Mouse (Mus musculus) olfactory bulb, adult 2 months (tissue): Measurements from ENCODE around the gene Mylk4. TPM values are rescaled to one million over a fixed set of nuclear protein-coding genes. Genes with fewer than 3 reads are reported as not detected.

Experiments used
- H3K27ac ChIP-seq: fragments of 200-500 bp; 2 replicates; pipeline ENCODE4 v1.5.1; 2012; ENCODE audit warnings: low read depth, low read length; ENCODE audit not compliant: insufficient read depth
- H3K4me1 ChIP-seq: fragments of 200-500 bp; 2 replicates; pipeline ENCODE4 v1.6.1; 2012; ENCODE audit warnings: low read length; ENCODE audit not compliant: control insufficient read depth, insufficient read depth
- H3K4me3 ChIP-seq: fragments of 200-500 bp; 2 replicates; pipeline ENCODE4 v1.5.1; 2012; ENCODE audit warnings: mild to moderate bottlenecking, low read depth, low read length, moderate library complexity; ENCODE audit not compliant: insufficient read depth
- CTCF ChIP-seq: fragments of 200-500 bp; IDR thresholded peaks from 2 replicates; pipeline ENCODE4 v1.5.1; 2012; ENCODE audit warnings: low read depth, mild to moderate bottlenecking, low read length, moderate library complexity; ENCODE audit not compliant: insufficient read depth
- POLR2A ChIP-seq: fragments of 200-500 bp; IDR thresholded peaks from 2 replicates; pipeline ENCODE4 v1.6.1; 2012; ENCODE audit warnings: mild to moderate bottlenecking, low read depth, low read length, moderate library complexity; ENCODE audit not compliant: insufficient read depth
- WGBS: fragments of 180-500 bp; shearing (Covaris S2); methylation state at CpG from one replicate; pipeline ENCODE4 v1.1.7; 2018; 5-methylcytosine and 5-hydroxymethylcytosine counted together
- polyA plus RNA-seq: library from polyadenylated mRNA; stranded (reverse); fragments of >200 nt; gene quantifications from 2 replicates; pipeline ENCODE4 v1.2.4, GENCODE M21; 2012; ENCODE audit warnings: low replicate concordance; ENCODE audit not compliant: missing spikeins, insufficient read depth, insufficient read length

Gene Mylk4
- polyA plus RNA-seq, 1 experiment, result not detected

GRCm38 (mm10) chr13:32775889-32776288 lies 7.9 kb downstream of the Mylk4 start:
- Histone ChIP-seq H3K4me1 (no peaks in the 10 kb centered on the region), H3K4me3 (no peak overlapping the region), H3K27ac (no peak overlapping the region)
- no peak for TF ChIP-seq CTCF
- no peak for TF ChIP-seq POLR2A
- WGBS, result 90% methylated on average over 9 of the region's 9 CpGs

- WGBS, result 24% methylated on average over 3 of the region's 3 CpGs
Measured at GRCm38 (mm10) chr13:32769960-32770359, 13.8 kb downstream of the Mylk4 start.

GRCm38 (mm10) chr13:32768104-32768503 lies 15.7 kb downstream of the Mylk4 start:
- WGBS, result 17% methylated on average over 4 of the region's 4 CpGs
- Histone ChIP-seq H3K27ac (no peak overlapping the region), H3K4me3 (no peak overlapping the region), H3K4me1 (no peaks in the 10 kb centered on the region)
- TF ChIP-seq CTCF (no peak), POLR2A (no peak)

More at GRCm38 (mm10) chr13:32769960-32770359, 13.8 kb downstream of the Mylk4 start:
- Histone ChIP-seq H3K4me1 (no peaks in the 10 kb centered on the region), H3K4me3 (no peak overlapping the region), H3K27ac (no peak overlapping the region)
- TF ChIP-seq POLR2A (no peak), CTCF (no peak)

- H3K27ac ChIP-seq, result no peak overlapping the region
- WGBS, result 56% methylated on average over 7 of the region's 7 CpGs
- TF ChIP-seq POLR2A (no peak), CTCF (no peak)
- H3K4me3 ChIP-seq, result no peak overlapping the region
- no peaks in the 10 kb centered on the region for H3K4me1 ChIP-seq
Measured at GRCm38 (mm10) chr13:32764448-32764847, 19.3 kb downstream of the Mylk4 start.

- no peak for TF ChIP-seq POLR2A
- TF ChIP-seq CTCF, result no peak
- Histone ChIP-seq H3K27ac (no peak overlapping the region), H3K4me3 (no peak overlapping the region), H3K4me1 (no peaks in the 10 kb centered on the region; the same call in 1 of the 2 replicates)
- WGBS, result 93% methylated on average over 3 of the region's 3 CpGs
Measured at GRCm38 (mm10) chr13:32763141-32763540, 20.6 kb downstream of the Mylk4 start.

GRCm38 (mm10) chr13:32760795-32761194 lies 23.0 kb downstream of the Mylk4 start:
- Histone ChIP-seq H3K27ac (no peak overlapping the region), H3K4me3 (no peak overlapping the region), H3K4me1 (no peaks in the 10 kb centered on the region; the same call in 1 of the 2 replicates)
- TF ChIP-seq CTCF, result no peak
- TF ChIP-seq POLR2A, result no peak
- WGBS, result 79% methylated on average over 2 of the region's 2 CpGs

- no peak overlapping the region for H3K27ac ChIP-seq
- no peaks in the 10 kb centered on the region; the same call in 1 of the 2 replicates for H3K4me1 ChIP-seq
- 24% methylated on average over 4 of the region's 4 CpGs for WGBS
- H3K4me3 ChIP-seq, result no peak overlapping the region
- TF ChIP-seq POLR2A, result no peak
- no peak for TF ChIP-seq CTCF
Measured at GRCm38 (mm10) chr13:32759036-32759435, 24.7 kb downstream of the Mylk4 start.

GRCm38 (mm10) chr13:32752066-32752657 lies 31.6 kb downstream of the Mylk4 start:
- Histone ChIP-seq H3K4me3 (no peak overlapping the region), H3K27ac (no peak overlapping the region), H3K4me1 (no peaks in the 10 kb centered on the region)
- 40% methylated on average over 4 of the region's 4 CpGs for WGBS
- TF ChIP-seq CTCF (no peak), POLR2A (no peak)

- TF ChIP-seq CTCF, result no peak
- no peak for TF ChIP-seq POLR2A
- no peak overlapping the region for H3K27ac ChIP-seq
- WGBS, result 100% methylated on average over 1 of the region's 1 CpGs
Measured at GRCm38 (mm10) chr13:32750507-32750906, 33.2 kb downstream of the Mylk4 start.

More at GRCm38 (mm10) chr13:32750507-32750906, 33.2 kb downstream of the Mylk4 start:
- Histone ChIP-seq H3K4me1 (no peaks in the 10 kb centered on the region), H3K4me3 (no peak overlapping the region)
